Mouse (Mus musculus) limb, embryonic 11.5 days (tissue): Measurements from ENCODE around the gene Mylk2. TPM values are rescaled to one million over a fixed set of nuclear protein-coding genes. Genes with fewer than 3 reads are reported as not detected.

Source experiments
- ATAC-seq: fragments of 200-750 bp; cut with Nextera tagmentation; 2 replicates; pipeline ENCODE4 v1.8.0; 2017; ENCODE audit warnings: low read depth; ENCODE audit not compliant: insufficient number of reproducible peaks, low FRiP score, low TSS enrichment
- DNase-seq: peaks from one replicate; pipeline ENCODE4 v3.0.0-alpha.2; 2015; ENCODE audit warnings: low spot score
- H3K27ac ChIP-seq: fragments of 300-500 bp; sonication (generic); replicated peaks from 2 replicates; pipeline ENCODE4 v1.5.1; 2014; ENCODE audit warnings: low read depth, mild to moderate bottlenecking, low read length
- H3K27me3 ChIP-seq: fragments of 300-500 bp; sonication (generic); 2 replicates; pipeline ENCODE4 v1.6.1; 2014; ENCODE audit warnings: mild to moderate bottlenecking, low read length, mixed read lengths; ENCODE audit not compliant: control insufficient read depth, insufficient read depth
- H3K36me3 ChIP-seq: fragments of 300-500 bp; sonication (generic); 2 replicates; pipeline ENCODE4 v1.6.1; 2014; ENCODE audit warnings: mild to moderate bottlenecking, low read length, moderate library complexity, mixed read lengths; ENCODE audit not compliant: control insufficient read depth, insufficient read depth
- H3K4me1 ChIP-seq: fragments of 300-500 bp; sonication (generic); 2 replicates; pipeline ENCODE4 v1.6.1; 2014; ENCODE audit warnings: low read length, mixed read lengths; ENCODE audit not compliant: control insufficient read depth, insufficient read depth
- H3K4me2 ChIP-seq: fragments of 300-500 bp; sonication (generic); 2 replicates; pipeline ENCODE4 v1.6.1; 2014; ENCODE audit warnings: low read depth, mild to moderate bottlenecking, moderate library complexity; ENCODE audit not compliant: severe bottlenecking
- H3K4me3 ChIP-seq: fragments of 300-500 bp; sonication (generic); 2 replicates; pipeline ENCODE4 v1.5.1; 2014; ENCODE audit warnings: low read depth, low read length
- H3K9ac ChIP-seq: fragments of 300-500 bp; sonication (generic); 2 replicates; pipeline ENCODE4 v1.6.1; 2014; ENCODE audit warnings: mild to moderate bottlenecking, low read length
- H3K9me3 ChIP-seq: fragments of 300-500 bp; sonication (generic); 2 replicates; pipeline ENCODE4 v1.6.1; 2016; ENCODE audit warnings: low read length; ENCODE audit not compliant: control insufficient read depth
- WGBS: fragments of 180-500 bp; shearing (Covaris S2); extraction: QIAGEN DNeasy Blood & Tissue Kit; methylation state at CpG from one replicate; pipeline ENCODE4 v1.1.7; 2014; 5-methylcytosine and 5-hydroxymethylcytosine counted together
- polyA plus RNA-seq: library from polyadenylated mRNA; unstranded; fragments of >200 nt; fragmentation: Nextera tagmentation; extraction: Ambion mirVana; gene quantifications from 2 replicates; pipeline ENCODE4 v1.2.1, GENCODE M21; 2014

Gene Mylk2
- polyA plus RNA-seq, 1 experiment from 2014 or later, result not detected

- 54% methylated on average over 14 of the region's 14 CpGs for WGBS
Measured at GRCm38 (mm10) chr2:152928219-152928987, 17.3 kb downstream of the Mylk2 start.

GRCm38 (mm10) chr2:152928988-152929370, 17.8 kb downstream of the Mylk2 start:
- Histone ChIP-seq H3K4me1 (peaks cover 34% of the 10 kb centered on the region), H3K9ac (no peak overlapping the region), H3K4me2 (no peak overlapping the region), H3K4me3 (no peak overlapping the region), H3K27ac (no peak overlapping the region), H3K27me3 (no peaks in the 10 kb centered on the region), H3K36me3 (no peaks in the 10 kb centered on the region), H3K9me3 (no peaks in the 10 kb centered on the region)
- 81% methylated on average over 3 of the region's 3 CpGs for WGBS
- no peak for ATAC-seq
- no peak for DNase-seq

More at GRCm38 (mm10) chr2:152928219-152928987, 17.3 kb downstream of the Mylk2 start:
- no peak overlapping the region for H3K27ac ChIP-seq
- no peak overlapping the region for H3K9ac ChIP-seq
- no peaks in the 10 kb centered on the region for H3K27me3 ChIP-seq
- no peak overlapping the region for H3K4me3 ChIP-seq
- H3K4me1 ChIP-seq, result peaks cover 40% of the 10 kb centered on the region
- no peak overlapping the region for H3K4me2 ChIP-seq
- DNase-seq (no peak), ATAC-seq (no peak)
- no peaks in the 10 kb centered on the region for H3K36me3 ChIP-seq
- no peaks in the 10 kb centered on the region for H3K9me3 ChIP-seq

- H3K27me3 ChIP-seq, result no peaks in the 10 kb centered on the region
- ATAC-seq (no peak), DNase-seq (no peak)
- H3K36me3 ChIP-seq, result no peaks in the 10 kb centered on the region
- no peak overlapping the region for H3K4me3 ChIP-seq
- no peaks in the 10 kb centered on the region for H3K9me3 ChIP-seq
- H3K4me1 ChIP-seq, result peaks cover 29% of the 10 kb centered on the region
- no peak overlapping the region for H3K9ac ChIP-seq
- no peak overlapping the region for H3K27ac ChIP-seq
- WGBS, result 33% methylated on average over 2 of the region's 2 CpGs
- no peak overlapping the region for H3K4me2 ChIP-seq
Measured at GRCm38 (mm10) chr2:152930276-152930675, 19.1 kb downstream of the Mylk2 start.

- Histone ChIP-seq H3K9ac (no peak overlapping the region), H3K4me1 (peaks cover 16% of the 10 kb centered on the region), H3K4me3 (no peak overlapping the region), H3K36me3 (no peaks in the 10 kb centered on the region), H3K27ac (no peak overlapping the region), H3K9me3 (no peaks in the 10 kb centered on the region), H3K4me2 (no peak overlapping the region), H3K27me3 (no peaks in the 10 kb centered on the region)
- ATAC-seq, result no peak
- WGBS, result 68% methylated on average over 12 of the region's 12 CpGs
- no peak for DNase-seq
Measured at GRCm38 (mm10) chr2:152931456-152932160, 20.5 kb downstream of the Mylk2 start.

- WGBS, result 32% methylated on average over 9 of the region's 9 CpGs
- DNase-seq (no peak), ATAC-seq (no peak)
- Histone ChIP-seq H3K4me2 (no peak within 1 kb of the TSS), H3K36me3 (no peaks in the 10 kb centered on the region), H3K27ac (no peak within 1 kb of the TSS), H3K4me1 (peaks cover 9% of the 10 kb centered on the region), H3K27me3 (no peaks in the 10 kb centered on the region), H3K9ac (no peak within 1 kb of the TSS), H3K4me3 (no peak within 1 kb of the TSS), H3K9me3 (no peaks in the 10 kb centered on the region)
Measured at GRCm38 (mm10) chr2:152933048-152933447, 21.9 kb downstream of the Mylk2 start, which contains the start of gene Foxs1. Foxs1 (minus strand) TSS chr2:152933208.

- no peaks in the 10 kb centered on the region for H3K36me3 ChIP-seq
- 31% methylated on average over 5 of the region's 5 CpGs for WGBS
- peaks cover 9% of the 10 kb centered on the region for H3K4me1 ChIP-seq
- no peaks in the 10 kb centered on the region for H3K27me3 ChIP-seq
- DNase-seq, result peak; percentile 84
- H3K9me3 ChIP-seq, result no peaks in the 10 kb centered on the region
- H3K9ac ChIP-seq, result no peak overlapping the region
- no peak overlapping the region for H3K4me3 ChIP-seq
- H3K27ac ChIP-seq, result no peak overlapping the region
- no peak for ATAC-seq
- H3K4me2 ChIP-seq, result no peak overlapping the region
Measured at GRCm38 (mm10) chr2:152933614-152934013, 22.5 kb downstream of the Mylk2 start.

- H3K36me3 ChIP-seq, result no peaks in the 10 kb centered on the region
- H3K9ac ChIP-seq, result no peak overlapping the region
- H3K4me2 ChIP-seq, result no peak overlapping the region
- no peak for ATAC-seq
- WGBS, result 18% methylated on average over 4 of the region's 4 CpGs
- H3K4me3 ChIP-seq, result no peak overlapping the region
- peaks cover 8% of the 10 kb centered on the region; the same call in 1 of the 2 replicates for H3K4me1 ChIP-seq
- H3K27me3 ChIP-seq, result peaks cover 39% of the 10 kb centered on the region
- H3K27ac ChIP-seq, result no peak overlapping the region
- peak; percentile 78 for DNase-seq
- no peaks in the 10 kb centered on the region for H3K9me3 ChIP-seq
Measured at GRCm38 (mm10) chr2:152939846-152940245, 28.7 kb downstream of the Mylk2 start.

GRCm38 (mm10) chr2:152941106-152941505, 30.0 kb downstream of the Mylk2 start:
- DNase-seq (no peak), ATAC-seq (no peak)
- 81% methylated on average over 6 of the region's 6 CpGs for WGBS
- no peaks in the 10 kb centered on the region for H3K9me3 ChIP-seq
- no peak overlapping the region for H3K27ac ChIP-seq
- H3K4me2 ChIP-seq, result no peak overlapping the region
- no peaks in the 10 kb centered on the region for H3K36me3 ChIP-seq
- H3K4me3 ChIP-seq, result no peak overlapping the region
- peaks cover 48% of the 10 kb centered on the region for H3K27me3 ChIP-seq
- H3K4me1 ChIP-seq, result peaks cover 8% of the 10 kb centered on the region; the same call in 1 of the 2 replicates
- no peak overlapping the region for H3K9ac ChIP-seq
